Mouse (Mus musculus): ENCODE measurements around the gene Dock1.
A peak's percentile ranks its signal among the peaks of the same experiment; 100 is the strongest.

Dock1 gene

GRCm38 (mm10) chr7:135159606-135160005, 489.2 kb downstream of the Dock1 start:
- DNase-seq (ENCODE audit: low read depth), result no peak

- peak; percentile 4 for DNase-seq (ENCODE audit: low read depth)
Observed at GRCm38 (mm10) chr7:135165155-135165554, 494.7 kb downstream of the Dock1 start.

- DNase-seq (ENCODE audit: low read depth), result no peak
Observed at GRCm38 (mm10) chr7:135169936-135170335, 499.5 kb downstream of the Dock1 start.

DNA sequence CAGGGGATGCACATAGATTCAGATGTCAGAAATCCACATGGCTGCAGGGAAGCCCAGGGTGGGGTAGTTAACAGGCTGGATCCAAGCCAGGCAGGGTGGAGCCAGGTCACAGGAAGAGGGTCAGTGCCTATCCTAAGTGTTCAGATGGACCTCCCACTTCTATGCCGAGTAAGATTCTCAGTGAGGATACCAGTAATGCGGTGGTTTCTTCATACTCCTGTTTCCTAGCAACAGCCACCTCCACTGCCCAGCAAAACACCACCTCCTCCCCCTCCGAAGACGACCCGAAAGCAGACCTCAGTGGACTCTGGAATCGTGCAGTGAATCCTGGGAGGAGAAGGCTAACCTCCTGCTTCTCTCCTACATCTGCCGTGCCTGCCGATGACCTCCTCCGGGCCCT, 501.8 kb downstream of the Dock1 start:
- no peak for DNase-seq (ENCODE audit: low read depth)

DNA sequence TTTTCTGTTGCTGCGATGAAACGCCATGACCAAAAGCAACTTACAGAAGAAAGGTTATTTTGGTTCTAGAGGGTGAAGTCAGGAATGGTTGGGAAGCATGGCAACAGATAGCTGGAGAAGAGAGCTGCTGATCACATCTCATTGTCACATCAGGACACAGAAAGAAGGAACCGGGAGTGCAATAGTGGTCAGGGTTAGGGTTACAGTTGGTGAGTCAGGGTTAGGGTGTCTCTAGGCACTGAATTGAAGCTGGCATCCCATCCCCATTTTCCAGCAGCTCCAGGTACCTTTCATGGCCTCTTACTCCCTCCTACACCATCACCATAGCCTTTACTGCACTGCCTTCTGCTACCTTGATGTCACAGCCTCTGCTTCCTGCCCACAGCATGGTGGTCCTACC, 523.7 kb downstream of the Dock1 start:
- no peak for DNase-seq (ENCODE audit: low read depth)

GRCm38 (mm10) chr7:135195631-135196030, 525.2 kb downstream of the Dock1 start:
- DNase-seq (ENCODE audit: low read depth), result no peak

DNA sequence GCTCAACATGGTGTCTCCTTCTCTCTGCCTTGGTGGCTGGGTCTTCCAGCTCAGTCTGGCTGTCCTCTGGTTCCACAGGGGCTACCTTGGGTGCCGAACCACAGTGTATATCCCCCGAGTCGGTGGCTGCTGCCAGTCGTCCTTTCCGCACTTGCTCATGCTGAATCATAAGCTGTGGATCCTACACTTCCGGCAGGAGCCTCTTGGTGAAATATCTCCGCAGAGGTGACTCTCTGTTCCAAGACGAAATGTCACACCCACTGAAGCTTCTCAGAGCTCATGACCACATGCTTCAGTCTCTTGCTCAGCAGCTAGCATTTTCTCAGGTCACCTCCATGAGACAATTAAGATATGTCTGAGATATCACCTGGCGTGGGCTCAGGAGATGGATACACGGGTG, 526.4 kb downstream of the Dock1 start:
- DNase-seq (ENCODE audit: low read depth), result no peak

DNA sequence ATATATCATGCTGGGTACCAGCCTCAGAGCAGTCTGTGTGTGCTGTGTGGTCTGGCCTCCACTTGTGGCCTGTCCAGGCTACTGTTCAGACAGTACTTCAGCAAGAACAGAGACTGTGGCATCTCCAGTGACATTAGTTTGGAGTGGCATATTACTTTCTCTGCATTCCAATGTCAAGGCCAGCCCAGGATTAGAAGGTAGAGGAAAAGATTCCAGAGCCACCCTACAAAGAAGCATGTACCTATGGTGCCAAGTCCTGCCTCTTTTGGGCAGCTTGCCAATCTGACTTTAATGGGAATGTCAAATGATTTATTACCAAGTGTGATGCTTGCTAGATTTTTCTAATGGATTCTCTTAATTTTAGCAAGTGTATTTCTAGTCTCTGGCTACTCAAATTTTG, 533.5 kb downstream of the Dock1 start:
- no peak for DNase-seq (ENCODE audit: low read depth)

- DNase-seq (ENCODE audit: low read depth), result no peak
Observed at GRCm38 (mm10) chr7:135205111-135205510, 534.7 kb downstream of the Dock1 start.

DNA sequence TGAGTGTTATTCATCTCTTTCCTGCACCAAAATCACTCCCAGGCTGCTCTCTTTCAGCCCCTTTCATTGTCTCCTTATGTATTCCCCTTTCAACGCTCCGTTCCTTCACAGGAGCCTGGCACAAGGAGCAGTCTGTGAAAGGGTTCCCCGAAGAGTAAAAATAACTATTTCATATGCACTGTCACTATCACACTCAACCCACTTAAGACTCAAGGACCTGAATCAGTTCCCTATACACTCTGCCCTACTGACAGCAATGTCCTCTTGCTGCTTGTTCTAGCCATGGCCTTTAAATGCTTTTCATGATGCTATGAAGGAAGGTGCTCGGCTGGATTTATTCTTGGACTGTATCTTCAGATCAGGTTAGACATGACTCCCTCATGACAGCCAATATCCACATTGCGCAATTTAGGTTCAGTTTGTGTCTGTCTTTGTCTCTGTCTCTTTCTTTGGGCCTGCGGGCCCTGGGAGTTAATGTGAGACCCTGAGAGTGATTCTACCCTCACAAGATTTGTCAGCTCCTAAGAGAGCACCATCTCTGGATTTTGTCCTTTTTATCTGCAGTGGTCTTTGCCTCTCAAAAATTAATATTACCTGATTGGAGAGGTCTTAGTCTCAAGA, 538.6 kb downstream of the Dock1 start:
- no peak for DNase-seq (ENCODE audit: low read depth)

- no peak for DNase-seq (ENCODE audit: low read depth)
Observed at GRCm38 (mm10) chr7:135210296-135210695, 539.8 kb downstream of the Dock1 start.

GRCm38 (mm10) chr7:135210831-135211230, 540.4 kb downstream of the Dock1 start:
- no peak for DNase-seq (ENCODE audit: low read depth)

GRCm38 (mm10) chr7:135212505-135212904, 542.1 kb downstream of the Dock1 start:
- no peak for DNase-seq (ENCODE audit: low read depth)

- no peak for DNase-seq (ENCODE audit: low read depth)
Observed at GRCm38 (mm10) chr7:135221475-135221874, 551.0 kb downstream of the Dock1 start.
